Mouse (Mus musculus): Measurements from ENCODE around the gene Mcm3ap. TPM values are rescaled to one million over a fixed set of nuclear protein-coding genes. Genes with fewer than 3 reads are reported as not detected.

The Mcm3ap gene
- total RNA-seq, 2 experiments from 2014 or later: 47.0 to 49.1 TPM

DNA sequence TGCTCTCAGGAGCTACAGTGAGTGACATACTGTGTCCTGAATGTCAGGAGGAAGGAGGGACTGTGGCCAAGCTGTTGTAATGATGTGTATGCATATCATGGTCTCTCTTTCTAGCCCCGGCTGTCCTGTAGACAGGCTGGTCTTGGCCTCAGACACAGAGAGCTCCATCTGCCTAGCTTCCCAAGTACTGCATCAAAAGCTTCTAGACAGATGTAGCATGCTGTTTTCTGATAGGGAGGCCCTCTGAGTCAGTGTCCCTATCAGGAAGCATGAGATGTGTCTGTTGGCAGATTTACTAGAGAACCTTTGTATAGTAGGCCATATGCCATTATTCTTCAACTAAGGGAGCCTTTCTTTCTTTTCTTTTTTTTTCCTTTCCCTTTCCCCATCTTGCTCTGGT, 24.8 kb downstream of the Mcm3ap start:
- no peak for DNase-seq (ENCODE audit: low spot score in 2 of 2)

DNA sequence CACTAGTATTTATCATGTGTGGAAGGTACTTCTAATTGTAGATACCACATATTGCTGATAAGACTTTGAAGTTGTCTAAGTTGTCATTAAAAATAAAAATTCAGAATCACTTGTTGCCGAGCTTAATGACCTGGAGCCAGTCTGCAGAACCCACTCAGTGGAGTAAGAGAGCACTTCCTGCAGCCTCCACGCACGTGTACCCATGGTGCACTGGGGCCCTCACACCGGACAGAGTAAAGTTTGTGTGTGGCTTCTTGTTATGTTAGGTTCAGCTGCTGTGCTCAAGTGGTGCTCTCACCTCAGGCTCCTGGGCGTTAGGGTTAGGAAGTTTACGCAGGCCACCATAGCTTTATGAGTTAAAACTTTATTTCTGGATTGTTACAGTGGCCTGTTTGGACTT, 26.8 kb downstream of the Mcm3ap start:
- no peak for DNase-seq (ENCODE audit: low spot score in 2 of 2)

DNA sequence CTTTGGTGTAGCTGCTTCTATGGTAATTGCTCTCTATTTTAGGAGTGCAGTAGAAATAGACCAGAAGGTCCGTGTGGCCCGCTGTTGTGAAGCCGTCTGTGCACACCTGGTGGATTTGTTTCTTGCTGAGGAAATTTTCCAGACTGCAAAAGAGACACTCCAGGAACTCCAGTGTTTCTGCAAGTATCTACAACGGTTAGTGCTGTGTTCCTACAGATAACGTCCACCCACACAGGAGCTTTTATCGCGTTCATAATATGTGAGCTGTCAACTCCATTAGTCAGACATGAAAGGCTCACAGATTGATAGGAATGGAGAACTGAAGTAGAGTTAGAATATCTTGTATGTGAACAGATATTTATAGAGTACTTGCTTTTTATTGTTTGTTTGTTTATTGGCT, 27.6 kb downstream of the Mcm3ap start:
- peak in 1 of 2 experiments; percentile 16 for DNase-seq (ENCODE audit: low spot score in 2 of 2)

DNA sequence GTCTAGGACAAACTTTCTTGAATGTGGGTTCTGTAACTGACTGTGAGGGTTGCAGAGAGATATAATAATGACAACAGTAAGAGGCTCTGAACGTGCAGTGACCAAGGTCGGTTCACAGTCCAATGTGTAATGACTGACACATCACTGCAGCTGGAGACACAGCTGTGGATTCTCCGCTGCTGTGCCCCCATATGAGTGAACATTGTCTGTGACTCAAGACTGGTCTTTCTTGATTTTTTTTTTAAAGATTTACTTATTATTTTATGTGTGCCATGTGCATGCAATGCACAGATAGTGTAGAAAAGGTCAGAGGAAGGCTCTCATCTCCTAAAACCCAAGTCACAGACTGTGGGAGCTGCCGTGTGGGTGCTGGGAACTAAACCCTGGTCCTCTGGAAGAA, 28.8 kb downstream of the Mcm3ap start:
- DNase-seq (ENCODE audit: low spot score in 2 of 2): no peak

DNA sequence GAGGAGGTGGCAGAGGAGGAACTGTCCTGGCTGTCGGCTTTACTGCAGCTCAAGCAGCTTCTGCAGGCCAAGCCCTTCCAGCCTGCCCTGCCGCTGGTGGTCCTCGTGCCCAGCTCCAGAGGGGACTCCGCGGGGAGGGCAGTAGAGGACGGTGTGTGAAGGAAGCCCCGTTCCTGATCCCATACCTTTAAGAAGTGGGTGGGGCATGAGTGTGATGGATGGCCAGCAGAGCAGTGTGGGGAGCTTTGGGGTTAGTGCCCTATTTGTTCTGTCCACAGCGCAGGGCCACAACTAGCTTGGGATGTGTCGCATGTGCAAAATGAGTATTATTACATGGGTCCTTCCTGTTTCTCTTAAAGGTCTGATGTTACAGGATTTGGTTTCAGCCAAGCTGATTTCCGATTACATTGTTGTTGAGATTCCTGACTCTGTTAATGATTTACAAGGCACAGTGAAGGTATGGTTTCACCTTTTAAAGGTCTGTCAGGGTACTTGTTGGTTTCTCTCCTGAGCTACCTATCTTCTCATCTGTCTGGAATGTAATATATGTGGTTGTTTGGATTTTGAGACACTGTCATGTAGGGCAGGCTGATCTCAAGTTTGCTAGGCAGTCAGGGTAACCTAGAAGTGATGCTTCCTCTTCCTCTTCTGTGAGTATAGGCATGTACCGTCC, 35.7 kb downstream of the Mcm3ap start:
- DNase-seq (ENCODE audit: low spot score in 2 of 2): no peak

DNA sequence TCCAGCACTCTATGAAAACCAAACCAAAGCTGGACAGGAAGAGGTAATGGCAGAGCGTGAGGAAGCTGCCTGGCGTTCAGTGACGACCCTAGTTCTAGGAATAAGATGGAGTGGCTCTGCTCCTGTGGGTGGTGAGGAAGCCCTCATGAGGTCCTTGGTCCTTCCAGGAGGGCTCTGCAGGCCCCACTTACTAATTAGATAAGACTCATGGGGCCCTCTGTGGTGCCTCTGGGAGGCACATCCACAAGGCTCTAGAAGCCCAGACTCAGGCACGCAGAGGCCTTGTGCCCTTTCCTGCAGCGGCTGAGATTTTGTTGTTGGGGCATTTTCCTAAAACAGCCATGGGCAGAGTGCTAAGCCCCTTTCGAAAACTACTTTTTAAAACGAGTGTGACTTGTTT, 37.1 kb downstream of the Mcm3ap start:
- no peak for DNase-seq (ENCODE audit: low spot score in 2 of 2)

DNA sequence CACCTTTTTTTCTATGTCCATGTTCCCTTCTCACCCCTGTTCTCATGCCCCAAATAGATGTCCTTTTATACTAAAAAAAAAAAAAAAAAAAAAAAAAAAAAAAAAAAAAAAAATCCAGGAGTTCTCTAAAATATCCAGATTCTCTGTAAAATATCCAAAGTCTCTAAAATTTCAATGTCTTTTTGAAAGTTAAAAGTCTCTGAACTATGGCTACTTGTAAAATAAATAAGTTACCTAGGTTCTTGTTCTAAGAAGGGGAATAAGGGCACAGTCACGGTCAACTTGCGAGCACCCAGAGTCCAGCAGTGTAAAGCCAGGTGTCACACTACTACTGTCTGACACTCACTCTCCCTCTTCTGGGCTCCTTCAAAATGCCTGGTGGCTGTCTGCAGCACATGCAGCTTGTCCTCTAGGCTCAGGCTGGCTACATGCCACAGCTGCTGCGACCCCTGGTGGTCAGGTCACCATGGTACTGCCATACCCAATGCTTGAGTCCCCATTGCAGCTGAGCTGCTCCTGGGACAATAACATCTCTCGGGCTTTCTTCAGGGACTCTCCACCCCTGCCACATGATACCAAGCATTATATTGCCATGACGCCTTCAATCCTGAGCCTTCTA, 44.3 kb downstream of the Mcm3ap start:
- DNase-seq (ENCODE audit: low spot score in 2 of 2): peak; percentile 77 to 80

DNA sequence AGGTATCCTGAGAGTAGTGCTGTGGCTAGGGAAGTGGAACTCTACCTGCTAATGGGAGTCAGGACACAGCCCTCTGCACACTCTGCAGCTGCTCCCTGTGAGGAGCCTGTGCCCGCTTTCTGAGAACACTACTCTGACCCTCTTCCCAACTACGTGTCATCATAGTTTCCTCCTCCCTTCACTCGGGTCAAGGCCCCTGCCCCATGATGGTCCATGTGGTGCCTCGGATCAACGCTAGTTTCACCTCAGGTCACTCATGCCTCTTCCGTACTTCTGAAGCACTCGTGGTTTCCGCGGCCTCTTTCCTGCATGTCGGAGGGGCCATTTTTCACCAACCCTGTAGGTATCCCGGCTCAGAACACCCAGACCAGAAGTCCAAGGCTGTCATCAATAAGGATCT, 62.2 kb downstream of the Mcm3ap start:
- no peak for DNase-seq (ENCODE audit: low spot score in 2 of 2)

DNA sequence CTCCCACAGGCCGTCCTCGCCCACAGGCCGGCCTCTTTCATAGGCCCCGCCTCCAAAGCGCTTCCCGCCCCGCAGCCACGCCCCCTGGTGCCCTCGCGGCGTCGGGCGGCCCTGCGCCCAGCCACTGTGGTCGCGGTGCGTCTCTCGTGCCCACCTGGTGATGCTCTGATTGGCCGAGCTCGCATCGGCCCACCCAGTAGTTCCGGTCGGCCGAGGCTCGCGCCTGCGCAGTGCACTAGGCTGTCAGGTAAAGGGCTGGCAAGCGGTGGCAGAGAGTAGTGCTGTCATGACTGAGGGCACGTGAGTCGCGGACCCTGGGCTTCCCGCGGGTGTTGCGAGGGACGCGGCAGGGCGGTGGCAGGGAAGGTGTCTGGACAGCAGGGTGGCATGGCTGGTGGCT, 62.6 kb downstream of the Mcm3ap start, which contains the start of gene Lss:
Lss (plus strand) TSS at position 214 of the 400 bp plus-strand sequence.
- peak; percentile 96 to 98 for DNase-seq (ENCODE audit: low spot score in 2 of 2)

DNA sequence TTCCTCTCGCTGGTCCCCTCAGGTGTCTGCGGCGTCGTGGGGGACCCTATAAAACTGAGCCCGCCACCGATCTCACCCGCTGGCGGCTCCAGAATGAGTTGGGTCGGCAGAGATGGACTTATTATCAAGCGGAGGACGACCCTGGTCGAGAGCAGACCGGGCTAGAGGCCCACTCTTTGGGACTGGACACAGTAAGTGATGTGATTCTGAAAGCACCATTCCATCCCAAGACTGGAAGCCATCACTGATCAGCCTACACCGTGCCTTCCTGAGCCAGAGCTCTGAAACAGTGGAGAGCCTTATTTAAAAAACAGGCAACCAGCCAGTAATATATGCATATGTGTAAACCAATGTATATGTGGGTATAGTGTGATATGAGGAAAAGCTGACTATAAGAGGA, 63.1 kb downstream of the Mcm3ap start:
- no peak for DNase-seq (ENCODE audit: low spot score in 2 of 2)

DNA sequence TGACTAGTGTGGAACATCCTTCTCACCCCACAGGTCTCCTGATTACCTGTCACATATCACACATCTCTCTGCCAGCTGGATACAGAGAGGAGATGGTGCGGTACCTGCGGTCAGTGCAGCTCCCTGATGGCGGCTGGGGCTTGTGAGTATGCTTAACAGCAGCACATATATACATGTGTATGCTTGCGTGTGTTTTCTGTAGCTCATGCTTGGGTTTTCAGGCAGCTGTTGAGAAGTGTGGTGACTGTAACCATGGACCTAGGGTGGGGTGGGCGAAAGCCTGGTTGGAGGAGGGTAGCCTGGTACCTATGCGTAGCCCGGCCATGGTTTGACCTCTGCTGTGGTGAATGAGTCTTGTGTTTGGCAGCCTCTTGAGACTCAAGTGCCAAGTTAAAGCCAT, 66.8 kb downstream of the Mcm3ap start:
- DNase-seq (ENCODE audit: low spot score in 2 of 2): no peak

DNA sequence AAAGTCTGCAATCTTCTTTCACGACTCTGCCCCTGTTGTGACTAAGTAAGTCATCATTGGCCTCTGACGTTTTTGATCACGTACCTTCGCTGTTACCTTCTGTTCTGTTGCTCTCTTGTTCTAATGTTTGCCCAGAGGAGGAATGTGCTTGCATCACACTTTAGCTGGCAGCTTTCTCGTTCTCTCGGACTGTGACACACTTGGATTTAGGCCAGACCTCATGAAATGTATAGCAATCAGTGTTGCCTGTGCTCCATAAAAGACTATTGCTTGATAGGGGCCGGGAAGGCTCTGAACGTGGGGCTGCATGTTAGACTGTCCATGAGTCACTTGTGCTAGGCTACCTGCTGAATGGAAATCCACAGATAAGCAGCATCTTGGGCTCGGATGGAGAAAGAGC, 68.9 kb downstream of the Mcm3ap start:
- DNase-seq (ENCODE audit: low spot score in 2 of 2): no peak

DNA sequence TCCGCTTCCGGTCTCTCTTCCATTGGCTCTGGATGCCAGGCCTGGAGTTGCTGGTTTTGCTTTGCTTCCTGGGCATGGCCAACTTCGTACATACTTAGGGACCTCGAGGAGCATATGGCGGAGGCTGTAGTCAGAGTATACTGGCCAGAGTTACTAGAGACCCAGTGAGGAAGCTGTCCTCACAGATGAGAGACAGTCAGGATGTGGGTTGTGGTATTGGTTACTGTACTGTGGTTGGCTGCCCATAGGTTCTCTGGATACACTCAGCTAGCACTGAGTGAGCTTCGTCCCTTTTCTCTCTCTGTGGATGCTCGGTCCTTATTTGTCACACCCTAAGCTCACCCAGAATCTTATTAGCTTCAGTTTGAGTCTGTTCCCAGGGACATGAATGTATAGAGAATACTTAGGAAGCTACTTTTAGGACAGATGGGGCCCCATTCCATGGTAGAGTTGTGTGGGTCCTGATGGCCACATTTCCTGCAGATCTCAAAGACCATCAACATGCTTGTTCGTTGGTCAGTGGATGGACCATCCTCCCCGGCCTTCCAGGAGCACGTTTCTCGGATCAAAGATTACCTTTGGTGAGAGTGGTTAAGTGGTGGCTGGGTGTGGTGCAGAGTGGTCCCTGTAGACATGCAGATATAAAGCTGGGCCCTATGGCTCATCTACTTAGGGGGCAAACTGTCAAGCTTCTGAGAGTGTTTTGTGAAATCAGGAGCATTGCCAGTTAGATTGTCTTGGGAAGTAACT, 72.8 kb downstream of the Mcm3ap start:
- no peak for DNase-seq (ENCODE audit: low spot score in 2 of 2)

DNA sequence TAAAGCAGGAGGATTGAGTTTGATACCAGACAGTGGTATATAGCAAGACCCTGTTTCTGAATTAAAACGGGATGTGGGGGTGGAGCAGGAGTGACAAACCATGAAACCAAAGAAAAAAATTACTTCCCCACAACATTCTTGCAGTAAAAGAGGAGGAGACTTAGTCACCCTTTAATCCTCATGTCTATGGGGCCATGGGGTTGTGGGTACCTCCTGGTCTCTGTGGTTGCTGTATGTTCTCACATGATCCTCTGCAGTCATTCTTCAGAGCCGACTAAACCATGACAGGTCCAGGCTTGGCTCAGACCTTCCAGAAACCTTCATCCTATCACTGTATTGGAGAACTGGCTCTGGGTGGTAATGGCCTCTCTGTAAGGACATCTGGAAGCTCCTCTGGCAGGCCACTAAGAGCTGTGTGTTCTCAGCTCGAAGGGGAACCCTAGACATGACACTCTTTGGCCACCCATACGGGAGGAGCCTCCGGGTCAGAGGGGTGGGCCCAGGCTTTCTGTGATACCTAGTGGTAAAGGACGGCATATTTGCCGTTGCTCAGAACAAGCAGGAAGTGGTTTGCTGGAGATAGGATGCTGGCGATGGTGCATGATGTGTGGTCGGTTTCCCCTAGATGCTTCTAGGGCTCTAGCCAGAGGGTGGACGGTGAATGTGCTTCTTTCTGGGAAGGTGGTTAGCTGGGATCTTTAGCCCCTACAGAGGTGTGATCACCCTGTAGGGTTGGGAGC, 74.1 kb downstream of the Mcm3ap start:
- DNase-seq (ENCODE audit: low spot score in 2 of 2): no peak

DNA sequence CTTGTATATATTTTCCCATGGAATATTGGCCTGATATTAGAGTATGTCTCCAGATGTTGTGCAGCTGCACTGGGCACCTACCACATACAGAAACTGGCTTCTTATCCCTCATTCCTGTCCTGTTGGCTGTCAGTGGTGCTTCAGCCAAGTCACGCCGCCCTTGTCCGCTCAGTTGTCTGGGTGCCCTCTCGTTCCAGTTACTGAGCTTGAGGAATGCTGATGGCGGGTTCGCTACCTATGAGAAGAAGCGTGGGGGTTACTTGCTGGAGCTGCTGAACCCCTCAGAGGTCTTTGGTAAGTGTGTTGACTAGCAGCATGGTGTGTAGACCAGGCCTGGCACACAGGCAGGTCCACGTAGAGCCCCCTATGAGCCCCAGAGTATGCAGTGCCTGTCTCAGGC, 77.8 kb downstream of the Mcm3ap start:
- no peak for DNase-seq (ENCODE audit: low spot score in 2 of 2)

DNA sequence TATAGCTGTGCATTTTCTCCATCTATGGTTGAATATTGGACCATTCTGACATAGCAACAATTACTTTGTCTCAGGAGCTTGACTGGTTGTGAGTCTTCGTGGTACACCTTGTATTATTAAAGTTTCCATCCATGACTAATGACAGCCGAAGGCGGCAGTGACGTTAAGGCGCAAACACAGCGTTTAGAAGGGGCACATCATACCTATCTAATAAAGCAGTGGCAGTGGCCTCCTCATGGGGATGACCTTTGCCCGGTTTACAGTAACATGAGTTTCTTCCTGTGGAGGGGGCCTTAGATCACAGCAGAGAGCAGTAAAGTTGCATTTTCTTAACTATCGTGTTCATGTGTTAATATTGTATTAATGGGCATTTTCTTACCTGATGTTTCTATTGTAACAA, 79.5 kb downstream of the Mcm3ap start:
- DNase-seq (ENCODE audit: low spot score in 2 of 2): no peak

DNA sequence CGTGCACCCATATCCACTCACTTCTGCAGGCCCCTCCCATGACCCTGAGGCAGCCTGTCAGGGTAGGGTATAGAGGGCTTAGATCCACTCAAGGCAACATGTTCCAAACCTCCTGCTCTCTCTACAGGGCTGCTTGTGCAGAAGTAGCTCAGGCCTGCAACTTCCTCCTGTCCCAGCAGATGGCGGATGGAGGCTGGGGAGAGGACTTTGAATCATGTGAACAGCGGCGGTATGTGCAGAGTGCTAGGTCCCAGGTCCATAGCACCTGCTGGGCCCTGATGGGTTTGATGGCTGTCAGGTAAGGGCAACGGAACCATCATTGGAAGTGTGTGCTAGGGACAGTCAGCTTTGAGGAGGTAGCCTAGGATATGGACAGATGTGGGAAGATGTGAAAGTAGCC, 81.7 kb downstream of the Mcm3ap start:
- peak; percentile 22 to 26 for DNase-seq (ENCODE audit: low spot score in 2 of 2)

DNA sequence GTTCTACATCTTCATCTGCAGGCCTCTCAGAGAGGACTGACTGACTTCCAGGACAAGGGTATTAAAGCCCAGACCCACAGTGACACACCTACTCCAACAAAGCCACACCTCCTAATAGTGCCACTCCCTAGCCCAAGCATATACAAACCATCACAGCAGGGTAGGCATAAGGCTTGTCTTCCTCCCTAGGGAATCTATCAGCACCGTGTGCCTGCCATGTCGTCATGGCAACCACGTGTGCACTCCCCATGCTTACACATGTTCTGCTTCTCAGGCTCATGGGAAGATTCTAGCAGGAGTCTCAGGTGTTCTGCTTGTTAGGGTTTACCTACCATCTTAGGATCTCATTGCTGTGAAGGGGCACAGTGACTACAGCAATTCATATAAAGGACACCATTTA, 82.8 kb downstream of the Mcm3ap start:
- DNase-seq (ENCODE audit: low spot score in 2 of 2): no peak

DNA sequence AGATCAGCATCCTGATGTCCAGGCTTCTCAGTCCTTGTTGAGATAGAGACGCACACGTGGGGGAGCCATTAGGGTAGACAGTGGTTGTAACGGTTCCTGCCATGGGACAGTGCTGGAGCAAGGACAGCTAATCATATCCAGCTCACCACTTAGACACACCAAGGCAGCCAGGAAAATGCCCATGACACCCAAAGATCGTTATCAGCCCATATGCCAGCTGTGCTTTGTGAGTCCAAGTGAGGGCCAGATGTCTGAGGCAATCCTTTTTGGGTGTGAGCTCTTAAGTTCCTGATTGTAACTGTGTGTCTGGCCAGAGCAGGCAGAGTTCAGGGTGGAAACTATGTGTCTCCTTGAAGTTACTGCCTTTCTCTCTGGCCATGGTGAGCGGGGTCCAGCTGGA, 85.3 kb downstream of the Mcm3ap start:
- DNase-seq (ENCODE audit: low spot score in 2 of 2): no peak

DNA sequence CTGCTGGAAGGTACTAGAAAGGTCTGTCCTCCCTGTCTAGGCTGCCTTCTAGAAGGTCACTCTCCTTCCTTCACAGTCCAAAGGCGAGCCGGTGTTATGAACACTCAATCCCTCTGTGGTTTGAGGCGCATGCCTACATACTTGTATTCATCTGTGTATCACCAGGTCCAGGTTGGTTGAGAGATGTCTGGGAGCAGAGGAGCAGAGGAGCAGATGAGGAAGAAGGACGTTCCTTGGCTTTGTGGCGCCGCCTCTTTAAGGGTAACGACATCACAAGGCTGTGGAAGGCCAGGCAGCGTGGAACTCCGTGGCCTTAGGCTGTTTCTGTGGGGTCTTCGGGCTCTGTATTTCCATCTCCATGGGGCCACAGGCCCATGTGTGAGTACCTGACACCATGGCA, 93.2 kb downstream of the Mcm3ap start, which contains the start of gene Spatc1l:
Spatc1l (plus strand) TSS at position 301 of the 400 bp plus-strand sequence.
- no peak for DNase-seq (ENCODE audit: low spot score in 2 of 2)

Data from layer of hippocampus, postnatal 10 days (tissue).